Mouse (Mus musculus) limb, embryonic 10.5 days (tissue): Measurements from ENCODE around the gene Kpna4. TPM values are rescaled to one million over a fixed set of nuclear protein-coding genes. Genes with fewer than 3 reads are reported as not detected.

Experiments used
- DNase-seq: peaks from one replicate; pipeline ENCODE4 v3.0.0-alpha.2; 2017; ENCODE audit warnings: low spot score
- H3K27ac ChIP-seq: fragments of 300-500 bp; sonication (generic); 2 replicates; pipeline ENCODE4 v1.5.1; 2016; ENCODE audit warnings: mild to moderate bottlenecking
- H3K27me3 ChIP-seq: fragments of 300-500 bp; sonication (generic); 2 replicates; pipeline ENCODE4 v1.6.1; 2016; ENCODE audit warnings: low read depth, mild to moderate bottlenecking; ENCODE audit not compliant: poor library complexity, severe bottlenecking
- H3K36me3 ChIP-seq: fragments of 300-500 bp; sonication (generic); 2 replicates; pipeline ENCODE4 v1.6.1; 2016; ENCODE audit warnings: mild to moderate bottlenecking, moderate library complexity
- H3K4me1 ChIP-seq: fragments of 300-500 bp; sonication (generic); 2 replicates; pipeline ENCODE4 v1.6.1; 2016
- H3K4me3 ChIP-seq: fragments of 300-500 bp; sonication (generic); 2 replicates; pipeline ENCODE4 v1.5.1; 2016; ENCODE audit warnings: mild to moderate bottlenecking, moderate library complexity
- H3K9me3 ChIP-seq: fragments of 300-500 bp; sonication (generic); replicated peaks from 2 replicates; pipeline ENCODE4 v1.6.1; 2016; ENCODE audit warnings: mild to moderate bottlenecking
- WGBS: fragments of 180-500 bp; shearing (Covaris S2); methylation state at CpG from one replicate; pipeline ENCODE4 v1.1.7; 2016; 5-methylcytosine and 5-hydroxymethylcytosine counted together
- polyA plus RNA-seq: library from polyadenylated mRNA; unstranded; fragments of >200 nt; fragmentation: Nextera tagmentation; extraction: Ambion mirVana; gene quantifications from 2 replicates; pipeline ENCODE4 v1.2.1, GENCODE M21; 2016

The Kpna4 gene
- polyA plus RNA-seq, result 31.3 and 34.6 TPM in 2 replicates

DNA sequence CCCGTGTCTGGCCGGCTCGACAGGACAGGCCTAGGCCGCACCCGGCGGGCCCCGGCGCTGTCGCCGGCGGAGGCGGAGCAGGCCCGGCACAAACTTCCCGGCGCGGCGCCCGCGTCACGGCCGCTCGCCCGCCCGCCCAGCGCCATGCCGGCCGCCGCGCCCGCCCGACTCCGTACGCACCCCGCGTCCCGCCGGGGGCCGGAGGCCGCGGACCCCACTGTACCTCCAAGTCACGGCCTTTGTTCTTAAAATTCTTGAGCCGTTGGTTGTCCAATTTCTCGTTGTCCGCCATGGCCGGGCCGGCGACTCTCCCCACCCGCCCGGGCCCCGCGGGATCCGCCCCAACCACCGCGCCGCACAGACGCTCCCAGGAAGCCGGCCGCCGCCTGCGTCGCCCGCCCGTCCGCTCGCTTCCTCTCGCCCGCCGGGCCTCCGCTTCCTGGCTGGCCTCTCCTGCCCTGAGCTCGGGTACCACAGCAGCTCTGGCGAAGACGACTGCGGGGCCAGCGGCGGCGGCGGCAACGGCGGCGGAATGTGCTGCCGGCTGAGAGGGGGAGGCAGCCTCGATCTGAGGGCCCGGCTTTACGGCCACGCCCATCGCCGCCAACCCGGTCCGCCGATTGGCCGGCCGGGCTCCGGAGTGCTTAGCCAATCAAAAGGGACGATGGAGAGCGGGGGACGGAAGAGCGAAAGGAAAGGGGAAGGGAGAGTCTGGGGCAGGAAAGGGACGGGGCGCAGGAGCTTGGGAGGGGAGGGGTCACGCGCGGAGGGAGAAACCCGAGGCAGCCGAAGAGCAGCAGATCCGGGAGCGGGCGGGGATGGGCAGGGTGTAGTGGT, at the start of gene Kpna4:
Gene Kpna4, minus strand, starts transcription at position 605 of the 837 bp plus-strand sequence.
- Histone ChIP-seq H3K4me3 (peak within 1 kb of the TSS; percentile 99), H3K36me3 (no peaks in the 10 kb centered on the region), H3K27me3 (no peaks in the 10 kb centered on the region), H3K27ac (peak within 1 kb of the TSS; percentile 97), H3K4me1 (peaks cover 15% of the 10 kb centered on the region), H3K9me3 (no peaks in the 10 kb centered on the region)
- 2% methylated on average over 96 of the region's 107 CpGs for WGBS
- peak; percentile 95 for DNase-seq

- DNase-seq, result no peak
- WGBS, result 44% methylated on average over 1 of the region's 1 CpGs
- H3K36me3 ChIP-seq, result no peaks in the 10 kb centered on the region
- H3K27ac ChIP-seq, result no peak overlapping the region
- H3K4me3 ChIP-seq, result no peak overlapping the region
- no peaks in the 10 kb centered on the region for H3K4me1 ChIP-seq
- no peaks in the 10 kb centered on the region for H3K27me3 ChIP-seq
- H3K9me3 ChIP-seq, result no peaks in the 10 kb centered on the region
Measured at GRCm38 (mm10) chr3:69175229-69175628, 48.3 kb upstream of the Kpna4 start.

- no peaks in the 10 kb centered on the region for H3K4me1 ChIP-seq
- no peak for DNase-seq
- 70% methylated on average over 4 of the region's 4 CpGs for WGBS
Measured at GRCm38 (mm10) chr3:69171123-69171522, 44.2 kb upstream of the Kpna4 start.

GRCm38 (mm10) chr3:69169796-69170195, 42.9 kb upstream of the Kpna4 start:
- Histone ChIP-seq H3K9me3 (no peaks in the 10 kb centered on the region), H3K36me3 (no peaks in the 10 kb centered on the region), H3K4me3 (no peak overlapping the region), H3K27ac (no peak overlapping the region), H3K27me3 (no peaks in the 10 kb centered on the region), H3K4me1 (no peaks in the 10 kb centered on the region)
- WGBS, result 93% methylated on average over 5 of the region's 5 CpGs
- DNase-seq, result no peak

More at GRCm38 (mm10) chr3:69171123-69171522, 44.2 kb upstream of the Kpna4 start:
- Histone ChIP-seq H3K4me3 (no peak overlapping the region), H3K27ac (no peak overlapping the region), H3K27me3 (no peaks in the 10 kb centered on the region), H3K36me3 (no peaks in the 10 kb centered on the region), H3K9me3 (no peaks in the 10 kb centered on the region)

GRCm38 (mm10) chr3:69168724-69169123, 41.8 kb upstream of the Kpna4 start:
- no peaks in the 10 kb centered on the region for H3K36me3 ChIP-seq
- H3K27me3 ChIP-seq, result no peaks in the 10 kb centered on the region
- no peak for DNase-seq
- H3K9me3 ChIP-seq, result no peaks in the 10 kb centered on the region
- no peak overlapping the region for H3K4me3 ChIP-seq
- 87% methylated on average over 9 of the region's 9 CpGs for WGBS
- no peak overlapping the region for H3K27ac ChIP-seq
- no peaks in the 10 kb centered on the region for H3K4me1 ChIP-seq

DNA sequence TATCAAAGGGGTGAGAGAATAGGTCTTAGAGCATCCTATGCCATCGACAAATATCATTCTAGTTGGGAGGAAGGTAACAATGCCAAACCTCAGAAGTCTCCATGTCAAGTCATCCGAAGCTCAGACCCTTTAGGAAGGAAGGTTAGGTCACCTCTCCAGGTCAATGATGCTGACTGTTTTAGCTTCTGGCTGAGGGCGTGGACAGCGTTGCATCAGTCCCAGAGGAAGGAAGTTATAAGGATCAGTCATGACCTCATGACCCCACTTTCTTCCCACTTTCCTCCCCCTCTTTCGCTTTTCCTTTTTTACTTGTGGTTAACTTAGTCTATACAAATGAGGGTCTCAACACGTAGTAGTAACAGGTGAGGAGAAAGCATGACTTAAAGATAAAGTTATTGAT, 36.1 kb upstream of the Kpna4 start:
- 75% methylated on average over 6 of the region's 6 CpGs for WGBS
- H3K27me3 ChIP-seq, result no peaks in the 10 kb centered on the region

DNA sequence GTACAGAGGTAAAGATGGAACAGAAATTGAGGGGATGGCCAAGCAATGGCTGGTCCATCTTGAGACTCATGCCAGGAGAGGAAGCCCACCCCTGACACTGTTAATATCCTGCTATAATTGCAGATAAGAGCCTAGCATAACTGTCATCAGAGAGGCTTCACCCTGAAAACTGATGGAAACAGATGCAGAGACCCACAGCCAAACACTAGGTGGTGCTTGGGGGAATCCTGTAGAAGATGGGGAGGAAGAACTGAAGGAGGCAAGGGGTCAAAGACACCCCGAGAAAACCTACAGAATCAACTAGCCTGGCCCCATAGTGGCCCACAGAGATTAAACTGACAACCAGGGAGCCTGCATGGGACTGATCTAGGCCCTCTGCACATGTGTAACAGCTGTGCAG, 33.5 kb upstream of the Kpna4 start:
- WGBS, result 57% methylated on average over 1 of the region's 1 CpGs
- no peaks in the 10 kb centered on the region for H3K4me1 ChIP-seq
- no peaks in the 10 kb centered on the region for H3K9me3 ChIP-seq
- DNase-seq, result no peak
- H3K36me3 ChIP-seq, result no peaks in the 10 kb centered on the region
- H3K27ac ChIP-seq, result no peak overlapping the region
- H3K27me3 ChIP-seq, result no peaks in the 10 kb centered on the region
- no peak overlapping the region for H3K4me3 ChIP-seq

More for the DNA sequence above, 36.1 kb upstream of the Kpna4 start:
- no peaks in the 10 kb centered on the region for H3K36me3 ChIP-seq
- H3K4me1 ChIP-seq, result no peaks in the 10 kb centered on the region
- H3K9me3 ChIP-seq, result no peaks in the 10 kb centered on the region
- no peak overlapping the region for H3K27ac ChIP-seq
- DNase-seq, result no peak
- H3K4me3 ChIP-seq, result no peak overlapping the region

DNA sequence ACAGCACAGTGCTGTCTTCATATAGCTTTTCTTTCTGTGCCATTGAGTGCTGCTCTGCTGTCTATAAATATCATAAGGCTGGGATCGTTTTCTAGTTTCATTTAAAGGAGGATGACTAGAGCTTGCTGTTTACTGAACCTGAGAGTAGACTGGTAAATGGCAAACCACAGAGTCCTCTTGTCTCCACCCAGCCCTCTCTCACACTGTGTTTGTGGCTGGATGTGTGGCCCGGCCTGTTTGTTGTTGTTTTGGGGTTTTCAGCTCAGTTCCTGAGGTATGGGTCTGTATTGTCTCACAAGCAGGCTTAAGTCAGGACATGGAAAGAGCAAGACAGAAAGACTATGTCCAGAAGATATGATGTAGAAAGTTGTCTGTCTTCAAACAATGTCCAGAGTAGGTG, 32.6 kb upstream of the Kpna4 start:
- Histone ChIP-seq H3K27ac (no peak overlapping the region), H3K27me3 (no peaks in the 10 kb centered on the region), H3K9me3 (no peaks in the 10 kb centered on the region), H3K36me3 (no peaks in the 10 kb centered on the region), H3K4me3 (no peak overlapping the region), H3K4me1 (no peaks in the 10 kb centered on the region)
- 82% methylated on average over 2 of the region's 2 CpGs for WGBS
- no peak for DNase-seq

- no peaks in the 10 kb centered on the region for H3K9me3 ChIP-seq
- 88% methylated on average over 5 of the region's 5 CpGs for WGBS
- no peaks in the 10 kb centered on the region for H3K27me3 ChIP-seq
- no peaks in the 10 kb centered on the region for H3K4me1 ChIP-seq
- H3K27ac ChIP-seq, result no peak overlapping the region
- H3K36me3 ChIP-seq, result no peaks in the 10 kb centered on the region
- DNase-seq, result no peak
- H3K4me3 ChIP-seq, result no peak overlapping the region
Measured at GRCm38 (mm10) chr3:69157886-69158285, 31.0 kb upstream of the Kpna4 start.

DNA sequence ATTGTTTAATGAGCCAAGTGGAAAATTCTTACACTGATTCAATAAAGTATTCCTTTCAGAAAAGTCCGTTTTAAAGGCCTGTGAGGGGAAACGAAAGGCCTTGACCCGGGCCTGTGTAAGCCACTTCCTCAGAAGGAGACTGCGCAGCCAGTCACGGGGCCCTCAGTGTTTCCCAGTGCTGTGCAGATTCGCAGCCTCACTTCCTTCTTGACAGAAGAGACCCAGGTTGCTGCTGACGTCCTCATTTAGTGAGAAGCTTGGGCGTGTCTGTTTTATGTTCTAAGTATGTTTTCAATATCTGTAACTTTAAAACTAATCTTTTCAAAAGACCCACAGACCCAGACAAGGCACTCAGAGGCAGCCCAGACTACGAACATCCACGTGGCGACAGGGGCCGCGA, 29.6 kb upstream of the Kpna4 start:
- H3K27ac ChIP-seq, result no peak overlapping the region
- H3K27me3 ChIP-seq, result no peaks in the 10 kb centered on the region
- no peaks in the 10 kb centered on the region for H3K9me3 ChIP-seq
- H3K36me3 ChIP-seq, result no peaks in the 10 kb centered on the region
- no peaks in the 10 kb centered on the region for H3K4me1 ChIP-seq
- no peak overlapping the region for H3K4me3 ChIP-seq
- DNase-seq, result no peak
- 86% methylated on average over 13 of the region's 13 CpGs for WGBS

DNA sequence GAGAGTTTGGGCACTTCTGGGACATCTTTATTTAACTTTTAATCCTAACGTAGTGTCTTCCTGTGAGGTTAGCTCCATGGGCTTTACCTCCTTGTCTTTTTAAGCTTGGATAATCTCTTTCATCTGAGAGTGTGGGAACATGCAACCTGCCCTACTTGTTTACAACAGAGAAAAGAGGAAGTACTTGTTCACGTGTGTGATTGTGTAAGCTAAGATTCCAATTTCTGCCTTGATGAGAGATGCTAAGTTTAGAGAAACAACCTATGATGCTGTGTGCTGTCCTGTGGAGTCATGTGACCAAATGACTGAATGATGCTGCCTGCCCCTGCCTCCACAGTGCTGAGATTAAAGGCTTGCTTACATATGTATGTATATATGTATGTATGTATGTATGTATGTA, 27.8 kb upstream of the Kpna4 start:
- 82% methylated on average over 2 of the region's 2 CpGs for WGBS
- Histone ChIP-seq H3K27me3 (no peaks in the 10 kb centered on the region), H3K9me3 (no peaks in the 10 kb centered on the region), H3K36me3 (no peaks in the 10 kb centered on the region), H3K27ac (no peak overlapping the region), H3K4me1 (no peaks in the 10 kb centered on the region), H3K4me3 (no peak overlapping the region)
- DNase-seq, result no peak

DNA sequence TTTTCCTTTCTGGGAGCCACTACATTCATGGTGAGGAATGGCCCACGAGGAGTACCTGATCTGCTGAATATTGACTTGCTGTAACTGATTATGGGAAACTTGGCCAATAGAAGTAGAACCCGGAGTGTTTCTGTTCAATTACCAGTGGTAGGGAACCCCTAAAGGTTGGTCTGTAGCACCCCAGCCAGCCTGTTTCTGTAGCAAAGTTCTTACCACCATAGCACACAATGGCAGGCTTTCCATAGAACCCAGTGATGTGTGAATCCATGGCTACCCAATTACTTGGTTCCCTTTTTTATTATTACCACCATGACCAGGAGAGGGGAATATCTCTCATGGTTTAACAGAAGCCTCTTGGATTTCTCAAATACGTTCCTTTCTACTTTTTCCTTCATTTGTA, 24.0 kb upstream of the Kpna4 start:
- Histone ChIP-seq H3K36me3 (no peaks in the 10 kb centered on the region), H3K9me3 (no peaks in the 10 kb centered on the region), H3K4me3 (no peak overlapping the region), H3K4me1 (no peaks in the 10 kb centered on the region), H3K27ac (no peak overlapping the region), H3K27me3 (no peaks in the 10 kb centered on the region)
- WGBS, result 91% methylated on average over 3 of the region's 3 CpGs
- DNase-seq, result no peak

DNA sequence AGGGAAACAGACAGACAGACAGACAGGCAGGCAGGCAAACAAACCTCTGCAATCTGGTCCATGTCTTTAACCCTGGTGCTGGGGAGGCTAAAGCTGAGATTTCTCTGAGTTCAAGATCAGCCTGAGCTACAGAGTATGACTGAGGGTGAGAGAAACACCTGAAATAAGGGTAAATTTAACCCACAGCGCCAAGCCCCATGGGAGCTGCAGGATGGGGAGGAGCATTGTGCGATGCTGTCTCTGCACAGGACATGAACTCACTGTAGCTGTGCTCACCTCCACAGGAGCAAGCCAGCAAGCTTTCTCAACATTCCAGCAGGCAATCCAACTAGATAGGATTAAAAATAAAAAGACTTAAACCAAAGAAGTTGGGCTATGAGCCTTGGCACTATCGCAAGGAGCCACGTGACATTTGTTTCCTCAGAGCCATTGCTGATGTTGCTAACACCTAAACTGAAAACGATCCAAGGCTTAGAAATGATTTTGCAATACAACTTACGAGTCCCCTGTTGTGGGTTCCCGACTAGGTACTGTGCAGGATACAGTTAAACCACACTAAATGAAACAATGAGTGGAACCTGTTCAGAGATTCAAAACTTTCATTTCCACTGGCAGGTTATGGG, 15.6 kb upstream of the Kpna4 start:
- H3K27me3 ChIP-seq, result no peaks in the 10 kb centered on the region
- no peaks in the 10 kb centered on the region for H3K4me1 ChIP-seq
- H3K27ac ChIP-seq, result no peak overlapping the region
- WGBS, result 90% methylated on average over 7 of the region's 7 CpGs
- no peak for DNase-seq
- no peak overlapping the region for H3K4me3 ChIP-seq
- no peaks in the 10 kb centered on the region for H3K9me3 ChIP-seq
- no peaks in the 10 kb centered on the region for H3K36me3 ChIP-seq
